Mouse (Mus musculus) liver, adult 2 months (tissue): ENCODE data around the gene Naa38.

Experiments
- CTCF ChIP-seq: fragments of 200-500 bp; IDR thresholded peaks from 2 replicates; pipeline ENCODE4 v1.5.1; 2011; ENCODE audit warnings: low read depth, low read length, control low read depth
- POLR2A ChIP-seq: fragments of 200-500 bp; IDR thresholded peaks from 2 replicates; pipeline ENCODE4 v1.6.1; 2011; ENCODE audit warnings: low read length, control low read depth; ENCODE audit not compliant: insufficient read depth; ENCODE audit errors: extremely low read depth

GRCm38 (mm10) chr11:69366157-69366854 lies 29.0 kb upstream of the Naa38 start:
- TF ChIP-seq POLR2A (0 out of 2 replicates have a peak, but pooled peaks have one; percentile 18), CTCF (no peak)
